Mouse (Mus musculus) lung, postnatal 0 days (tissue): ENCODE results near the gene Gstm3.

Experiments
- CTCF ChIP-seq: IDR thresholded peaks from 2 replicates; pipeline ENCODE4 v1.5.1; 2016; ENCODE audit warnings: antibody characterized with exemption, mild to moderate bottlenecking
- EP300 ChIP-seq: IDR thresholded peaks from 2 replicates; pipeline ENCODE4 v1.6.1; 2016; ENCODE audit warnings: antibody characterized with exemption, mild to moderate bottlenecking, control low read depth

DNA sequence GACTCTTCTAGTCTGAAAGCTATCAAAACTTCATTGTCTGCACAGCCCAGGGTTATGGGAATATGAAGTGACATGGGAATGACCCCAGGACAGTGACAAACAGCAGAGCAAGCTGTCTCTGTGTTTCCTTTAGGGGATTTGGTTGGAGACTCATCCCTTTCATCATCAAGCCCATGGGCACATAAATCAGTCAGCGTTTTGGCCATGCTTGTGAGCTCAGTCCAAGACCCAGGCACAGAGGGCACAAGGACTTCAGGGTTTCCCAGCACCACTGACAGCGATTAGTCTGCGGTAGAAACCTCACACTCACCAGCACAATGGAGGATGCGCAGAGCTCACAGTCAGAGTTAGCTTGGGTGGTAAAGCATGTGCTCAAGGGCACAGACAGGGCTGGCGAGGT lies 15.2 kb downstream of the Gstm3 start:
- TF ChIP-seq CTCF (no peak), EP300 (no peak)
